Mouse (Mus musculus) liver, adult 2 months (tissue): Measurements from ENCODE around the gene Kazn.

Experiments
- CTCF ChIP-seq: fragments of 200-500 bp; IDR thresholded peaks from 2 replicates; pipeline ENCODE4 v1.5.1; 2011; ENCODE audit warnings: low read depth, low read length, control low read depth
- POLR2A ChIP-seq: fragments of 200-500 bp; IDR thresholded peaks from 2 replicates; pipeline ENCODE4 v1.6.1; 2011; ENCODE audit warnings: low read length, control low read depth; ENCODE audit not compliant: insufficient read depth; ENCODE audit errors: extremely low read depth

GRCm38 (mm10) chr4:142113306-142113705 lies 125.9 kb downstream of the Kazn start:
- TF ChIP-seq CTCF, result peak; percentile 90
- TF ChIP-seq POLR2A, result no peak
